8 mouse cellular contexts compared by ENCODE assay signal in genomic region chr15:6570876-6571275, GRCm38 (mm10). TPM values are rescaled to one million over a fixed set of nuclear protein-coding genes. Genes with fewer than 3 reads are reported as not detected.
DNase-seq lines count a peak whose midpoint lies in the region; TF ChIP-seq lines count a peak whose summit lies in the region.

No protein-coding gene starts in this region.

- no peak overlapping the region for H3K27ac ChIP-seq in liver, adult 2 months (replicated peaks; ENCODE audit: insufficient read depth, low read depth, low read length)

- WGBS in liver, adult 2 months: 2% methylated on average over 7 of the region's 7 CpGs

- no peaks in the 10 kb centered on the region for H3K36me3 ChIP-seq in liver, adult 2 months (ENCODE audit: control insufficient read depth, insufficient read depth, low read length)

- TF ChIP-seq POLR2A in liver, adult 2 months (IDR thresholded peaks at IDR 0.05; ENCODE audit: extremely low read depth, insufficient read depth, low read length): no peak

- H3K4me1 ChIP-seq in liver, adult 2 months (ENCODE audit: control insufficient read depth, insufficient read depth, low read length): no peaks in the 10 kb centered on the region; the same call in 1 of the 2 replicates

- DNase-seq in CD4-positive helper T cell, adult 2 months (ENCODE audit: low read depth, low spot score): peak; percentile 72
- DNase-seq in adrenal gland, adult 8-10 months: peak; percentile 30
- peak; percentile 81 for DNase-seq in embryo, embryonic 11 days
- DNase-seq in gastrocnemius, postnatal 36 days: peak; percentile 17 to 23
- peak; percentile 38 to 68 for DNase-seq in kidney, adult 8-10 months
- DNase-seq in liver, adult 2 months (ENCODE audit: extremely low read depth, low read depth, low spot score): peak; percentile 39
- peak; percentile 55 for DNase-seq in neural tube, embryonic 10.5 days (ENCODE audit: extremely low spot score, low spot score)
- DNase-seq in testis, postnatal 14 days (ENCODE audit: low spot score): peak; percentile 11

- no peak overlapping the region for H3K4me3 ChIP-seq in liver, adult 2 months (ENCODE audit: insufficient read depth, low read depth, low read length)

- H3K27me3 ChIP-seq in liver, adult 2 months (ENCODE audit: control insufficient read depth, insufficient read depth, low read length): no peaks in the 10 kb centered on the region

- intact Hi-C loops in gastrocnemius, postnatal 36 days (cut with DNase I): loop anchor here (2.0 kb wide), 1 partner anchor 332 kb away; no protein-coding TSS in a partner anchor

- no peak overlapping the region for H3K9ac ChIP-seq in liver, adult 2 months (ENCODE audit: low read depth, low read length)

- H3K79me2 ChIP-seq in liver, adult 2 months (ENCODE audit: control insufficient read depth, insufficient read depth, low read length): no peaks in the 10 kb centered on the region

- TF ChIP-seq CTCF in liver, adult 2 months (IDR thresholded peaks at IDR 0.05; ENCODE audit: low read depth, low read length): peak; percentile 78

RNA-seq across cellular contexts. Expression of gene Fyb, which starts 48.2 kb away (rescaled TPM):
- 10 to 100 TPM; 19.1 to 48.4 (median 40.8) TPM for total RNA-seq in adrenal gland, adult 8-10 months (2022)
- 1 to 10 TPM; 3.8 TPM for total RNA-seq in gastrocnemius, postnatal 36 days (2021)
- total RNA-seq in liver, adult 2 months (2014; rRNA removed): 40.8 and 42.3 TPM in 2 replicates
- 61.4 and 98.2 TPM in 2 replicates for polyA plus RNA-seq in liver, adult 2 months (2012; rRNA removed)

Comparison
In these comparisons a context has a peak if more than half of its experiments do, and no peak if none do; other contexts are left out.
1. DNase-seq: peak in every context shown above with its lines; median percentile 81 in embryo, embryonic 11 days; 72 in CD4-positive helper T cell, adult 2 months; 55 in neural tube, embryonic 10.5 days; 53 in kidney, adult 8-10 months; 39 in liver, adult 2 months; 30 in adrenal gland, adult 8-10 months; 20 in gastrocnemius, postnatal 36 days; 11 in testis, postnatal 14 days.